Mouse (Mus musculus) lung, postnatal 0 days (tissue): ENCODE measurements around the gene Accs. TPM values are rescaled to one million over a fixed set of nuclear protein-coding genes. Genes with fewer than 3 reads are reported as not detected.

ENCODE experiments used
- ATAC-seq: fragments of 200-750 bp; cut with Nextera tagmentation; 2 replicates; pipeline ENCODE4 v1.8.0; 2017; ENCODE audit warnings: moderate library complexity
- DNase-seq: peaks from one replicate; pipeline ENCODE4 v3.0.0-alpha.2; 2016; ENCODE audit warnings: low spot score
- H3K27ac ChIP-seq: fragments of 300-500 bp; sonication (generic); 2 replicates; pipeline ENCODE4 v1.5.1; 2014; ENCODE audit warnings: antibody characterized with exemption, mild to moderate bottlenecking, low read length, mixed read lengths
- H3K27me3 ChIP-seq: fragments of 300-500 bp; sonication (generic); replicated peaks from 2 replicates; pipeline ENCODE4 v1.6.1; 2014; ENCODE audit warnings: low read length, mixed read lengths; ENCODE audit not compliant: insufficient read depth
- H3K36me3 ChIP-seq: fragments of 300-500 bp; sonication (generic); 2 replicates; pipeline ENCODE4 v1.6.1; 2014; ENCODE audit warnings: low read length, mixed read lengths; ENCODE audit not compliant: insufficient read depth
- H3K4me1 ChIP-seq: fragments of 300-500 bp; sonication (generic); 2 replicates; pipeline ENCODE4 v1.6.1; 2014; ENCODE audit warnings: antibody characterized with exemption, low read depth, low read length, mixed read lengths; ENCODE audit not compliant: insufficient read depth
- H3K4me2 ChIP-seq: fragments of 300-500 bp; sonication (generic); replicated peaks from 2 replicates; pipeline ENCODE4 v1.6.1; 2014; ENCODE audit warnings: low read depth, mild to moderate bottlenecking, low read length, moderate library complexity, mixed read lengths
- H3K4me3 ChIP-seq: fragments of 300-500 bp; sonication (generic); 2 replicates; pipeline ENCODE4 v1.5.1; 2014; ENCODE audit warnings: low read depth, low read length
- H3K9ac ChIP-seq: fragments of 300-500 bp; sonication (generic); replicated peaks from 2 replicates; pipeline ENCODE4 v1.6.1; 2014; ENCODE audit warnings: low read depth, mild to moderate bottlenecking
- H3K9me3 ChIP-seq: fragments of 300-500 bp; sonication (generic); 2 replicates; pipeline ENCODE4 v1.6.1; 2016; ENCODE audit warnings: low read length, mixed read lengths
- CTCF ChIP-seq: IDR thresholded peaks from 2 replicates; pipeline ENCODE4 v1.5.1; 2016; ENCODE audit warnings: antibody characterized with exemption, mild to moderate bottlenecking
- EP300 ChIP-seq: IDR thresholded peaks from 2 replicates; pipeline ENCODE4 v1.6.1; 2016; ENCODE audit warnings: antibody characterized with exemption, mild to moderate bottlenecking, control low read depth
- WGBS: fragments of 180-500 bp; shearing (Covaris S2); extraction: QIAGEN DNeasy Blood & Tissue Kit; methylation state at CpG from one replicate; pipeline ENCODE4 v1.1.7; 2014; 5-methylcytosine and 5-hydroxymethylcytosine counted together
- polyA plus RNA-seq: library from polyadenylated mRNA; unstranded; fragments of >200 nt; fragmentation: Nextera tagmentation; extraction: Ambion mirVana; gene quantifications from 2 replicates; pipeline ENCODE4 v1.2.1, GENCODE M21; 2015

Gene Accs
- polyA plus RNA-seq, 1 experiment from 2014 or later = 6.0 TPM

GRCm38 (mm10) chr2:93797162-93797795 is 52.5 kb downstream of the Accs start:
- Histone ChIP-seq H3K27me3 (no peaks in the 10 kb centered on the region), H3K4me3 (no peak overlapping the region), H3K36me3 (peaks cover 13% of the 10 kb centered on the region; the same call in 1 of the 2 replicates), H3K27ac (peak overlapping the region; percentile 74), H3K4me1 (peaks cover 3% of the 10 kb centered on the region; the same call in 1 of the 2 replicates), H3K9me3 (no peaks in the 10 kb centered on the region), H3K4me2 (no peak overlapping the region), H3K9ac (no peak overlapping the region)
- peak; percentile 98 for ATAC-seq
- DNase-seq = peak; percentile 95
- peak; percentile 85; the same call in 1 of the 2 replicates for TF ChIP-seq EP300
- peak; percentile 53 for TF ChIP-seq CTCF
- WGBS = 21% methylated on average over 19 of the region's 19 CpGs

GRCm38 (mm10) chr2:93794375-93794774 is 55.4 kb downstream of the Accs start:
- ATAC-seq (no peak), DNase-seq (no peak)
- 84% methylated on average over 5 of the region's 5 CpGs for WGBS
- Histone ChIP-seq H3K27ac (no peak overlapping the region), H3K9ac (no peak overlapping the region), H3K9me3 (no peaks in the 10 kb centered on the region), H3K4me3 (no peak overlapping the region), H3K4me1 (peaks cover 8% of the 10 kb centered on the region; the same call in 1 of the 2 replicates), H3K27me3 (no peaks in the 10 kb centered on the region), H3K36me3 (peaks cover 13% of the 10 kb centered on the region; the same call in 1 of the 2 replicates), H3K4me2 (no peak overlapping the region)
- TF ChIP-seq EP300 (no peak), CTCF (no peak)

GRCm38 (mm10) chr2:93791516-93792499 is 57.9 kb downstream of the Accs start:
- H3K4me1 ChIP-seq = peaks cover 5% of the 10 kb centered on the region; the same call in 1 of the 2 replicates
- H3K4me2 ChIP-seq = no peak overlapping the region
- H3K4me3 ChIP-seq = no peak overlapping the region
- 0 out of 2 replicates have a peak overlapping the region, but pooled peaks have one; percentile 26 for H3K27ac ChIP-seq
- TF ChIP-seq EP300 (peak; percentile 58), CTCF (peak; percentile 40; the same call in 1 of the 2 replicates)
- peak; percentile 68 for DNase-seq
- WGBS = 30% methylated on average over 13 of the region's 13 CpGs
- H3K36me3 ChIP-seq = peaks cover 18% of the 10 kb centered on the region; the same call in 1 of the 2 replicates
- no peaks in the 10 kb centered on the region for H3K27me3 ChIP-seq
- no peak overlapping the region for H3K9ac ChIP-seq
- peak; percentile 93 for ATAC-seq
- H3K9me3 ChIP-seq = no peaks in the 10 kb centered on the region

- H3K9ac ChIP-seq = no peak overlapping the region
- DNase-seq (no peak), ATAC-seq (no peak)
- H3K4me1 ChIP-seq = peaks cover 5% of the 10 kb centered on the region; the same call in 1 of the 2 replicates
- H3K27me3 ChIP-seq = no peaks in the 10 kb centered on the region
- 82% methylated on average over 4 of the region's 4 CpGs for WGBS
- H3K36me3 ChIP-seq = peaks cover 14% of the 10 kb centered on the region; the same call in 1 of the 2 replicates
- H3K27ac ChIP-seq = no peak overlapping the region
- no peaks in the 10 kb centered on the region for H3K9me3 ChIP-seq
- no peak overlapping the region for H3K4me3 ChIP-seq
- H3K4me2 ChIP-seq = no peak overlapping the region
- no peak for TF ChIP-seq CTCF
- TF ChIP-seq EP300 = no peak
These were observed 58.9 kb downstream of the Accs start for GRCm38 (mm10) chr2:93790798-93791345.

- Histone ChIP-seq H3K27ac (no peak overlapping the region), H3K4me1 (peaks cover 5% of the 10 kb centered on the region; the same call in 1 of the 2 replicates), H3K4me2 (no peak overlapping the region), H3K9me3 (no peaks in the 10 kb centered on the region), H3K4me3 (no peak overlapping the region), H3K27me3 (no peaks in the 10 kb centered on the region), H3K36me3 (0 out of 2 replicates have a peak, but pooled peaks cover 4% of the 10 kb centered on the region), H3K9ac (no peak overlapping the region)
- ATAC-seq = no peak
- DNase-seq = no peak
- WGBS = 78% methylated on average over 5 of the region's 5 CpGs
- TF ChIP-seq CTCF (no peak), EP300 (no peak)
These were observed 61.2 kb downstream of the Accs start for GRCm38 (mm10) chr2:93788557-93788956.
